Mouse (Mus musculus) kidney, postnatal 0 days (tissue): ENCODE measurements around the gene Il11ra1. TPM values are rescaled to one million over a fixed set of nuclear protein-coding genes. Genes with fewer than 3 reads are reported as not detected.
A peak's percentile ranks its signal among the peaks of the same experiment; 100 is the strongest.

Experiments
- ATAC-seq: fragments of 200-750 bp; cut with Nextera tagmentation; replicated peaks from 2 replicates; pipeline ENCODE4 v1.8.0; 2017; ENCODE audit warnings: low read depth, moderate number of reproducible peaks, moderate TSS enrichment, moderate library complexity; ENCODE audit not compliant: low FRiP score
- DNase-seq: peaks from one replicate; pipeline ENCODE4 v3.0.0-alpha.2; 2016; ENCODE audit warnings: low spot score
- H3K27ac ChIP-seq: fragments of 300-500 bp; sonication (generic); 2 replicates; pipeline ENCODE4 v1.5.1; 2014; ENCODE audit warnings: mild to moderate bottlenecking
- H3K27me3 ChIP-seq: fragments of 300-500 bp; sonication (generic); 2 replicates; pipeline ENCODE4 v1.6.1; 2014; ENCODE audit warnings: low read length, mixed read lengths; ENCODE audit not compliant: insufficient read depth
- H3K36me3 ChIP-seq: fragments of 300-500 bp; sonication (generic); 2 replicates; pipeline ENCODE4 v1.6.1; 2014; ENCODE audit warnings: low read length, mixed read lengths; ENCODE audit not compliant: insufficient read depth
- H3K4me1 ChIP-seq: fragments of 300-500 bp; sonication (generic); replicated peaks from 2 replicates; pipeline ENCODE4 v1.6.1; 2014; ENCODE audit warnings: antibody characterized with exemption, low read length, mixed read lengths; ENCODE audit not compliant: insufficient read depth
- H3K4me2 ChIP-seq: fragments of 300-500 bp; sonication (generic); 2 replicates; pipeline ENCODE4 v1.6.1; 2014; ENCODE audit warnings: mild to moderate bottlenecking, low read length, moderate library complexity, mixed read lengths
- H3K4me3 ChIP-seq: fragments of 300-500 bp; sonication (generic); replicated peaks from 2 replicates; pipeline ENCODE4 v1.5.1; 2014; ENCODE audit warnings: low read depth, low read length
- H3K9ac ChIP-seq: fragments of 300-500 bp; sonication (generic); 2 replicates; pipeline ENCODE4 v1.6.1; 2014; ENCODE audit warnings: low read depth, low read length
- H3K9me3 ChIP-seq: fragments of 300-500 bp; sonication (generic); replicated peaks from 2 replicates; pipeline ENCODE4 v1.6.1; 2016; ENCODE audit warnings: low read length, inconsistent platforms, mixed read lengths
- CTCF ChIP-seq: IDR thresholded peaks from 2 replicates; pipeline ENCODE4 v1.5.1; 2016; ENCODE audit warnings: antibody characterized with exemption, low read depth, mild to moderate bottlenecking, moderate library complexity
- WGBS: fragments of 180-500 bp; shearing (Covaris S2); extraction: QIAGEN DNeasy Blood & Tissue Kit; methylation state at CpG from one replicate; pipeline ENCODE4 v1.1.7; 2014; 5-methylcytosine and 5-hydroxymethylcytosine counted together
- polyA plus RNA-seq: library from polyadenylated mRNA; unstranded; fragments of >200 nt; fragmentation: Nextera tagmentation; extraction: Ambion mirVana; gene quantifications from 2 replicates; pipeline ENCODE4 v1.2.1, GENCODE M21; 2015

The Il11ra1 gene
- polyA plus RNA-seq, 1 experiment from 2014 or later: 159 TPM

DNA sequence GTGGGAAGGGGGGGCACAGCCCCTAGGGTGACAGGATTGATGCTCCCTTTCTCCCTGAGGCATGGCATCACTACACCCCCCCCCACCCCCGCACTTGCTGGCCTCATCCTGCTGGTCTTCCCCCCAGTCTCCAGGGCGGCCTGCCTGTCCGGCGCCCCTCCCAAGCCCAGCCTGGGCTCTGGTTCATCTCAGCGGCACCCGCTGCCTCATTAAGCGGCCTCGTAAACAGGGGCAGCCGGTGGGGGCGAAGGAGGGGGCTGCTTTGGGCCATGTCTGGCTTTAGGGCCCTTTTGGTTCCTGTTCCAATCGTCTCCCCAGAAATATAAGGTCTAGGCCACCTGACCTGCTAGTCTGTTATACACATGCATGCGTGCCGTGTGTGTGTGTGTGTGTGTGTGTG is 40.2 kb upstream of the Il11ra1 start:
- H3K36me3 ChIP-seq: no peaks in the 10 kb centered on the region
- H3K9ac ChIP-seq: no peak overlapping the region
- no peak overlapping the region for H3K4me2 ChIP-seq
- H3K4me1 ChIP-seq: peaks cover 27% of the 10 kb centered on the region
- TF ChIP-seq CTCF: no peak
- no peaks in the 10 kb centered on the region for H3K27me3 ChIP-seq
- H3K9me3 ChIP-seq: no peaks in the 10 kb centered on the region
- DNase-seq: no peak
- H3K4me3 ChIP-seq: no peak overlapping the region
- ATAC-seq: no peak
- WGBS: 58% methylated on average over 13 of the region's 13 CpGs
- no peak overlapping the region for H3K27ac ChIP-seq

DNA sequence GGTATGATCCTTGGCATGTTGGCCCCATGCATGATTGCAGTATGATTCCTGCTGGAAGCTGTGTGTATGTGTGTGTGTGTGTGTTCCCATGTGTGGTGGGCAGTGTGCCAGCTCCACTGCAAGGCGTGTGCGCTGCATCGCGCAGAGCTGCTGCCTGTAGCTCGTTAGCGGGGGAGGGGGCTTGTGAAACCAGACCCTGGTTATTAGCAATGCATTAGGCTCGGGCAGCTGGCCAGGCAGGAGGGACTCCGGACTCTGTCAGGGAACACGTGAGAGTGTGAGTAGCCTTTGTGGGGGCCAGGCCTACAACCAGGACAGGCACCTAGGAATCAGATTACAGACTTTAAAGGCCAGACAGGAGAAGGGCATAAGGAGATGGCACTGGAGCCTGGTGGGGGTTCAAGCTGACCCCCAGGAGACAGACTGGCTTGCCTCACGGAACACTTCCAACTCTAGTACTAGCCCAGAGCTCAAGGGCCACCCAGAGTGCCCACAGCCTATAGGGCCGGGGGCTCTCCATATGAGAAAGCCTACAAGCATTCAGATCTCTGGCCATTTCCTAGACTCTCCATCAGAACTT is 38.8 kb upstream of the Il11ra1 start:
- WGBS: 18% methylated on average over 11 of the region's 11 CpGs

DNA sequence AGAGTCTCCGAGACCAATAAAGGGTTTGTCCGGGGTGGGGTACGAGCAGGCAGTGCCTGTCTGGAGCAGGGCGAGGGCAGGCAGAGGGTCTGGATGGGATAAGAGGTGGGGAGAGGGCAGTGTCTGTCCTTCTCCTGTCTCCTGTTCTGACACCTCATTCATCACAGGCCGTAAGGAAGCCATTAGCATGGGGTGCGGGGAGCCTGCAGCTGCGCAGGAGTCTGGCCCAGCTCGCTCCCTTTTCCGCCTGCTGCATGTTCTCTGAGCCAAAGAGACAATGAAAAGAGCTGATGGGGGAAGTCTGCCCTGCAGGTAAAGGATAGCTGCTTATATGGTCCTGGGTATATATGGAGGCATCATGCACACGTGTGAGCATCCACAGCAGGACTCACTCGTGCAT is 37.1 kb upstream of the Il11ra1 start:
- no peak for ATAC-seq
- WGBS: 65% methylated on average over 11 of the region's 11 CpGs

More for the DNA sequence above, 38.8 kb upstream of the Il11ra1 start:
- TF ChIP-seq CTCF: no peak
- Histone ChIP-seq H3K27me3 (no peaks in the 10 kb centered on the region), H3K9me3 (no peaks in the 10 kb centered on the region), H3K4me2 (no peak overlapping the region), H3K27ac (no peak overlapping the region), H3K4me1 (peaks cover 40% of the 10 kb centered on the region), H3K36me3 (no peaks in the 10 kb centered on the region), H3K4me3 (no peak overlapping the region), H3K9ac (no peak overlapping the region)
- peak; percentile 63 for DNase-seq
- peak; percentile 33; the same call in 1 of the 2 replicates for ATAC-seq

DNA sequence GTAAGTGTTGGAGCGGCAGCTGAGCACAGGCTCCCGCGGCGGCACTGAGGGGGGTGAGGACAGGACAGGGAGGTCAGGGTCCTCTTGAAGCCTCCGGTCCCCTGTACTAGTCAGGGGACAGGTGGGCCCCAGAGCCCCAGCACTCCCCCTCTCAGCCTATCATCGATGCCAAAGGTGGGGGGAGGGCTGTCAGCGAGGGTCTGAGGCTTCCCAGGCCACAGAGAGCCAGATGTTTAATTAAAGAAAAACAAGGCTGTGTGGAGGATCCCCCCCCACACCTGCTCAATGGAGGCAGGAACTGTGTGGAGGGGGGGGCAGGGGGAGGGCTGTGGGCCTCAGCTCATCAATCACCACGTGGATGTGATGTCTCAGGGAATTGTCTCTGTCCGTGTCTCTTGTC is 36.2 kb upstream of the Il11ra1 start:
- no peak overlapping the region for H3K27ac ChIP-seq

More for the DNA sequence above, 37.1 kb upstream of the Il11ra1 start:
- Histone ChIP-seq H3K27me3 (no peaks in the 10 kb centered on the region), H3K4me2 (no peak overlapping the region), H3K4me1 (peaks cover 44% of the 10 kb centered on the region), H3K27ac (no peak overlapping the region), H3K9me3 (no peaks in the 10 kb centered on the region), H3K4me3 (no peak overlapping the region), H3K36me3 (no peaks in the 10 kb centered on the region), H3K9ac (no peak overlapping the region)
- DNase-seq: no peak
- no peak for TF ChIP-seq CTCF

DNA sequence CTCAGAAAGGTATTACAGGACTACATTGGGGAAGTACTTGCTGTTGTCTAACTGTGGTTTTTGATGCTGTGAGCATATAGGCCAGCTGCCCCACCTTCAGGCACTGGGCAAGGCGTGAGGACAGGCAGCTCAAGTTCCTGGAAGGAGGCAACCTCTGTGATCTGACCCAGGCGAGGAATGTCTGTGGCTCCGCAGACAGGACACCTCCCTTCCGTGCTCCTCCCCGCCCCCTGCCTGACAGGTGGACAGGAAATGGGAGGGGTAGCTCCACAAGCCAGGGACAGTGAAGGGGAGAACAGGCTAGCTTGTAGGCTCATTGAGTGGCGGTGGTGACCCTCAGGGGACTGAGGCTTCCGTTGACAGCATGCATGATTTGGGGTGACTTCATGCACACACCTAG is 35.3 kb upstream of the Il11ra1 start:
- no peaks in the 10 kb centered on the region for H3K27me3 ChIP-seq
- peak; percentile 21; the same call in 1 of the 2 replicates for TF ChIP-seq CTCF
- H3K36me3 ChIP-seq: no peaks in the 10 kb centered on the region
- H3K4me2 ChIP-seq: no peak overlapping the region
- peaks cover 41% of the 10 kb centered on the region for H3K4me1 ChIP-seq
- DNase-seq: peak; percentile 53
- no peak overlapping the region for H3K9ac ChIP-seq
- H3K9me3 ChIP-seq: no peaks in the 10 kb centered on the region
- peak; percentile 25; the same call in 1 of the 2 replicates for ATAC-seq
- peak overlapping the region; percentile 54 for H3K27ac ChIP-seq
- WGBS: 20% methylated on average over 7 of the region's 7 CpGs
- no peak overlapping the region for H3K4me3 ChIP-seq

More for the DNA sequence above, 36.2 kb upstream of the Il11ra1 start:
- no peaks in the 10 kb centered on the region for H3K36me3 ChIP-seq
- no peak for TF ChIP-seq CTCF
- DNase-seq (no peak), ATAC-seq (no peak)
- H3K9ac ChIP-seq: no peak overlapping the region
- 29% methylated on average over 9 of the region's 9 CpGs for WGBS
- peaks cover 44% of the 10 kb centered on the region for H3K4me1 ChIP-seq
- H3K27me3 ChIP-seq: no peaks in the 10 kb centered on the region
- H3K9me3 ChIP-seq: no peaks in the 10 kb centered on the region
- no peak overlapping the region for H3K4me2 ChIP-seq
- no peak overlapping the region for H3K4me3 ChIP-seq

DNA sequence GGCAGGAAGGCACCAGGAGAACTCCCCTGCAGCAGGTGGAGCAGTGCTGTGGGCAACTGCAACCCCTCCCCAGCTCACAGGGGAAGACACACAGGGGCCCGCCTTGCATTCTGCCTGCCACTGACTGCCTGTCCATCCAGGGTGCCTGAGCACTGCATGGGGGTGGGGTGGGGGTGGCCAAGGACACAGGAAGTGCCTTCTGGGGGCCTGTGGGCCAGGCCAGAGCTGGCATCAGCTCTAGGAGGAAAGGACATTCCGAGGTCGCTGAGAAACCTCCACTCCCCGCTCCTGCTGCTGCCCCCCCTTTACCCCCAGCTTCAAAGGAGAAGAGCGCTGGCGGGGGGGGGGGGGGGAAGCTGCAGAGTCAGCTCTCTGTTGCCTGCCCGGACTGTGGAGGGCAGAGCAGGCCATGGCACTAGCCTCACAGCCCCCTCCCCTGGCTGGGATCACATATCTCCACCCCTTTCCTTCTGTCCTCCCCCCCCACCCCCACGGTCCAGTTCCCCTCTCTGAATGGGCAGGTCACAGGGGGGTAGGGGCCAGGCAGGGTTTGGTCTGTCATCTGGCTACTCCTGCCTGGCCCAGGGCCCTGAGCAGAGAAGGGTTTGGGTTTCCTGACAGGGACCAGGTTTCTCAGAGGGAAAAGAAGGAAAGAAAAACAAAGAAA is 34.6 kb upstream of the Il11ra1 start:
- H3K9ac ChIP-seq: no peak overlapping the region
- 6% methylated on average over 7 of the region's 8 CpGs for WGBS
- peak; percentile 77 for DNase-seq
- peak; percentile 50 for ATAC-seq
- H3K27ac ChIP-seq: peak overlapping the region; percentile 54
- H3K9me3 ChIP-seq: no peaks in the 10 kb centered on the region
- no peaks in the 10 kb centered on the region for H3K36me3 ChIP-seq
- H3K4me3 ChIP-seq: no peak overlapping the region
- H3K27me3 ChIP-seq: no peaks in the 10 kb centered on the region
- H3K4me2 ChIP-seq: peak overlapping the region; percentile 23
- TF ChIP-seq CTCF: no peak
- H3K4me1 ChIP-seq: peaks cover 41% of the 10 kb centered on the region
